Mouse (Mus musculus): ENCODE data around the gene Metrn.

DNA sequence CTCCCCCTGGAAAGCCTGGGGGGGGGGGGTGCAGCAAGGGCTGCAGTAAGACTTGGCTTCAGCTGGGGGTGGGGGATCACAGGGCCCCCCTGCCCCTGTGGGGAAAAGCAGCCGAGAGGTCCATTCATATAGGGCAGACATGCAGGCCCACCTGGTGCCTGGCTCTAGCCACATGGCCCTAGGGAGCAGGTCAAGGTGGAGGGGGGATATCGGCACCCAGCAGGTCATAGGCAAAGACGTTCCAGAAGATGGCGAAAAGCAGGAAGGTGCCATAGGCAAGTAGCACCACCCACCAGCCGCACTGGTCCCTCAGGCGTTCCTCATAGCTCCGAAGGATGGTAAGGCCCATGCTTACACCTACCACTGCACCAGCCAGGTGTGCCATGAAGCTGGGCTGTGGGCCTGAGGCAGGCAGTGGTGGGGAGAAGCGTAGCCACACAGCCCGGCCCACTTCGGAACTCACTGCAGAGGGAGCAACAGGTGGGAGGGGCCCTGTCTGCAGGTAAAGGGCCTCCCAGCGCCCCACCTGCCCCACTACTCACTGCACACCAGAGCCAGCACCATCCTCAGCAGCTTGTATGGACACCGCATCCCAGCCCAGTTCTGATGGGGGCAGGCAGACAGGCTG, 37.8 kb upstream of the Metrn start:
- TF ChIP-seq CTCF (conservative IDR thresholded peaks at IDR 0.05; ENCODE audit: low read length) (no peak), POU5F1 (IDR thresholded peaks at IDR 0.05; ENCODE audit: borderline replicate concordance, low read length) (no peak), NANOG (IDR thresholded peaks at IDR 0.05; ENCODE audit: borderline replicate concordance, low read length) (no peak)

Data from E14TG2a.4 (cell line).